Mouse (Mus musculus) small intestine, adult 2 months (tissue): ENCODE measurements around the gene Nfyb.

Source experiments
- CTCF ChIP-seq: fragments of 200-500 bp; IDR thresholded peaks from 2 replicates; pipeline ENCODE4 v1.5.1; 2012; ENCODE audit warnings: low read depth, mild to moderate bottlenecking, control low read depth, inconsistent platforms, low read length, moderate library complexity, mixed read lengths; ENCODE audit not compliant: insufficient replicate concordance, insufficient read length; ENCODE audit errors: extremely low read depth
- POLR2A ChIP-seq: fragments of 200-500 bp; IDR thresholded peaks from 2 replicates; pipeline ENCODE4 v1.6.1; 2012; ENCODE audit warnings: low read depth, mild to moderate bottlenecking, control low read depth, inconsistent platforms, low read length, moderate library complexity

- TF ChIP-seq CTCF, result no peak
- TF ChIP-seq POLR2A, result no peak
Measured at GRCm38 (mm10) chr10:82756466-82756865, 7.5 kb downstream of the Nfyb start.
